Mouse (Mus musculus): Measurements from ENCODE around the gene Rab35. TPM values are rescaled to one million over a fixed set of nuclear protein-coding genes. Genes with fewer than 3 reads are reported as not detected.

Rab35 gene
- 100 to 1,000 TPM in 2 of 4 experiments, 10 to 100 TPM in 2; 97.0 to 104 (median 99.4) TPM for total RNA-seq (2022)

DNA sequence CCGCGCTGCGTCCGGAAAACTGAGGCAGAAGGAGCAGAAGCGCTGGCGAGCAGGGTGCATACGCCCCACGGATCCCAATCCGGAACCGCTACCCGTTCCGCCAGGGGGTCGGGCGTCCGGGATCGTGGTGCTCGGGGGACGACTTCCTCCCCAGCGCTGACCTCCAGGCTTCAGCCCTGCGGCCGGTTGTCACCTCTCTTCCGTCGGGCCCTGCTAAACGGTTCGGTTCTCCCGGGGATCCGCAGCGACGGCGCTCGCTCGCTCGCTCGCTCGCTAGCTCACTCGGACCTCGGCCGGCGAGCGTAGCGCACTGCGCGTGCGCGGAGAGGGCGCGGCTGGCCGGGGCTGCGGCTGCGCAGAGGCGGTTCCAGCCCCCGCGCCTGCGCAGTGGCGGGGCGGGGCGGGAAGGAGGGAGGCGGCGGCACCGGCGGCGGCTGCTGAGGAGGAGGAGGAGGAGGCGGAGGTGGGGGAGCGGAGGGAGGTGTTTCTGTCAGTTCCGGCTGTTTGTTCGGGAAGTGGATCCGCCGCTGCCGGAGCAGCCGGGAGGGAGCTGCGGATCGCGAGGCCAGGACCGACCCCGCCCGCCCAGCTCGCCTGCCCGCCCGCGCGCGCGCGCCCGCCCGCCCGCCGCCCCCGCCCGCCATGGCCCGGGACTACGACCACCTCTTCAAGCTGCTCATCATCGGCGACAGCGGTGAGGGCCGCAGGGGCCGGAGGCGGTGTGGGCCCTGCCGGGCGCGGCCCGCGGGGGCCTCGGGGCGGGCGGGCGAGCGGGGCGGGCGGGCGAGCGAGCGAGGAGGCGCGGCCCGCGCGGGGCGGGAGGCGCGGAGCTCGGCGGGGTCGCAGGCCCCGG lies at the start of gene Rab35:
TSS of gene Rab35 (plus strand) at position 404 of the 853 bp plus-strand sequence.
- peak; percentile 74 to 88 for DNase-seq (ENCODE audit: low spot score in 2 of 2)

DNA sequence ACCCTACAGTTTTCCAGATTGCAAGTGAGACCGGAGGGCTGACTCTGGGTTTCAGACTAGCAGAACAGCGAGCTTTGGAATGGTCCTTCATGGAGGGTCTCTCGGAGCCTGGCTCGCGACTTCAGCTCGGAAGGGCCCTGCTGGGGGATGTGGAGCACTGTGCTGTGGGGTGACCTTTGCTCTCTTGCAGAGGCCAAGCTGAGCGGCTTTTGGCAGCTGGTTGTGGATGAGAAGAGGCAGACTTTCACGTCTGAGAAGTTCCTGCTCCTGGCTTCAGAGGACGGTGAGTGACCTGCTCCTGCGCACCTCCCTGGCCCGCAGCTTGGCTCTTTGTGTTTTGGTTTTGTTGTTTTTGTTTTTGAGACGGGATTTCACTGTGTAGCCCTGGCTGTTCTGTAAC lies 46.1 kb upstream of the Rab35 start:
- DNase-seq (ENCODE audit: low spot score in 2 of 2): no peak

DNA sequence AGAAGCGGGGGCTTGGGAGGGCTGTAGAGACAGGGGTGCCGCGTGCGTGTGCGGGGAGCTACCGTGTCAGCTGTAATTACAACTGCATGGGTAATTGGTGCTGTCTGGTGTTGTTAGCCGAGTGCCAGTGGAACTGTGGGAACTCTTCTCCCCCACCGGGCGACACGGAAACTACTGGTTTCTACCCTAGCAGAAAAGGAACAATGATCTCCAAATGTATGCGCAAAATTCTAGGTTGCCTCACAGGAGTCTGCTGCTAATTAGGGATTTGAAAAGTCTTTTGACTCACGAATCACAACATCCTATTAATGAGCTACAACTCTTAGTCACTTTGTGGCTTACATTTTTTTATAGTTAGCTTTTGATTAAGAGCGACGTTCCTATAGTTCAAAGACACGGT lies 45.5 kb upstream of the Rab35 start:
- DNase-seq (ENCODE audit: low spot score in 2 of 2): no peak

DNA sequence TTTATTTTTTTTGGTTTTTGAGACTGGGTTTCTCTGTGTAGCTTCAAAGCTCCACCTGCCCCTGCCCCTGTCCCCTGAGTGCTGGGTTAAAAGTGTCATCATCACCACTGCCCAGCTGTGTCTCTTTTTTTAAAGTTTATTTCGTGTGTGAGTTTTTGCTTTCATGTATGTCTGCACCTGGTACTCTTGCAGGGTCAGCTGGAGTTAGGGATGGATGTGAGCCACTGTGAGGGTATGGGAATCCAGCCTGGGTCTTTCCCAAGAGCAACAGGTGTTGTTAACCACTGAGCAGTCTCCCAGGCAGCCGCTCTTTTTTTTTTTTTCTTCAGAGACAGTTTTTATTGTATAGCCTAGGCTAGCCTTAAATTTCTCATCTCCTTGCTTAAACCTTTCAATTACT lies 44.9 kb upstream of the Rab35 start:
- DNase-seq (ENCODE audit: low spot score in 2 of 2): no peak

DNA sequence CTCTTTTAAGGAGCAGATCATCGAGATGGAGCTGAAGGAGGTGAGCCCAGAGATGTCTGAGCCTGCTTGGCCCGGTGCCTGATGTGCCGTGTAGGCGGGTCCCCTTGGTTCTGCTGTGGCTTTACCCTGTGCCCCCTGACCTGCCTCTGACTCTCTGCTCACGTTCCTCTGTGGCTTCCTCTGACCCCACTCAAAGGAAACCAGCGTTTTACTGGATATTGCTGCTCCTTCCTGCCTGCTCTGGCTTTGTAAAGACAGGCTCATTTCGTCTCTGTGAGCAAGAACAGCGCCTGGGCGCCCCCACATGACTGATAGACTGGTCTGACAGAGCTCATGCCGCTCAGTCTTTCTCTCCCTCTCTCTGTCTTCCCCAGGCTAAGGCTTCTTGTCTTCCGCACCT lies 40.7 kb upstream of the Rab35 start:
- DNase-seq (ENCODE audit: low spot score in 2 of 2): no peak

DNA sequence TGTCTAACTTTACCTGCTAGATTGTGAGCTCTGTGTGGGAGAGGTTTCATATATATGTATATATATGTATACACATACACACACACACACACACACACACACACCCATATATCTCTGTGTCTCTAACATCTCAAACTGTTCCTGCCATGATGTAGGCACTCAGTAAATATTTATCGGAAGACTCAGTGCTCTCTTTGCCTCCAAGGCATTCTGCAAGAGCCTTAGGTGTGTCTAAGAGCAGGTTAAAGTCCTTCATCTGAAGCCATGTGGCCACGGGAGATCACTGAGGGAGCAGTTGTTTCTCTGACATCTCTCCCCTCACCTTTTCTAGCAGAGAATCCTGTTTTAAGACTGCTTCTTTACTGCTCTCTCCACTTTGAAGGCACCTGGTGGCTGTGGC lies 40.2 kb upstream of the Rab35 start:
- no peak for DNase-seq (ENCODE audit: low spot score in 2 of 2)

DNA sequence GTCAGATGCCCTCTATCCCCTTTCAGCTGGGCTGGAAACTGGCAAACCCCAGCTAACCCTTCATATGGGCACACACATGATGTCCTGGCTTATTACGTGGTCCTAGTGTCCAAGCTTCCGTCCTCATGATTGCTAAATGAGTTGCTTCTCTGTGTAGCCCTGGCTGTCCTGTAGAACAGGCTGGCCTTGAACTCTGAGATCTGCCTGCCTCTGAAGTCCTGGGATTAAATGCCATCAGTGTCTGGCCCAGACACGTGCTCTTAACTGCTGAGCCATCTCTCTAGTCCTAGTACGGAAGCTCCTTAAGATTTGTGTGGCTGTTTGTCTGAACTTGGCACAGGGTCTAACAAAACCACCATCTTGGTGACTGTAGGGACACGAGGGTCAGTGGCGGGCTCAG lies 28.1 kb upstream of the Rab35 start:
- no peak for DNase-seq (ENCODE audit: low spot score in 2 of 2)

DNA sequence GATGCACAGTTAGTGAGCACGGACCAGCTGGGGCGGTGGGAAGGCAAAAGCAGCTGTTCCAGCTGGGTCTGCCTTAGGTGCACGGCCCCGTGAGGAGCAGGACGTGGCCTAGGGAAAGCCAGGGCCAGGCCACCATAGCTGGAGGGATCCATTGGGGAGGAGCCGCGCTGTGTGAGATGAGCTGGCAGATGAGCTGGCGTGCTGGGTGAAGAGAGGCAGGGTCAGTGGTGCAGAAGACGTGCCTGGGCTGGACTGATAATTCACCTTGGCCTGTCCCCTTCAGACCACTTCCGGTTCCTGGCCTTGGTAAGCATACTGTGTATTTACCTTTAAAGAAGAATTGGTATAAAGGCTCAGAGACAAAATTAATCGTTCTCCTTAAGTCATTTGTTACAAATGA lies 20.1 kb upstream of the Rab35 start:
- no peak for DNase-seq (ENCODE audit: low spot score in 2 of 2)

DNA sequence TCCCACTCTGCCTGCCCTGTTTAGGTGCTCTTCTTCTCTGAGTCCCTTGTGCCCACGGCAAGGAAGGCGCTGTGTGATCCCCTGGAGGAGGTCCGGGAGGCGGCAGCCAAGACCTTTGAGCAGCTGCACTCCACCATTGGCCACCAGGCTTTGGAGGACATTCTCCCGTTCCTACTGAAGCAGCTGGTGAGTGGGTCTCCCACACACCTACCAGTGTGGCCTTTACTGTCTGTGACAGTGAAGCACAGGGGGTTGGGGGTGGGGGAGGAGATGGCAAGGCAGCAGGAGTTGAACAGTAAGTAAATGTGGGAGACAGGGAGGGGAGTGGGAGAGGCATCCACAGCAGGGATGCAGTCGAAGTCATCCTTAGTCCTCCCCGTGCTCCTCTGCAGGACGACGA lies 18.4 kb upstream of the Rab35 start:
- DNase-seq (ENCODE audit: low spot score in 2 of 2): peak in 1 of 2 experiments; percentile 60

DNA sequence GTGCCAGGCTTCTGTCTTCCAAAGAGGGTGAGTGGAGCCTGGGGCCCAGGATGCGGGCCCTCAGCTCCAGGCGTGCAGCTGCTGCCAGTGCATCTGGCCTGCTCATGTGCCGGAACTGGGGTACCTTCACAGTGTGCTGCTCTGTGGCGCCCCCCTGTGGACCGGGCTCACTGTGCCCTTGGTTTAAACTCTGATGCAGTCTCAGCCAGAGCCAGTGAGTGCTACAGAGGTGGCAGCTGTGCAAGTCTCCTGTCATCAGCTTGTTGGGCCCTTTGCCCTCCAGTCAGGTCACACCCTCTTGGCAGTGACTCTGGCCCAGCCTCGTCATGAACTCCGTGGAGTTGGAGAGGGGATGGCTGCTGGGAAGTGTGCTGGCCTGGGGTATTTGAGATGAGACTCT lies 16.8 kb upstream of the Rab35 start:
- DNase-seq (ENCODE audit: low spot score in 2 of 2): no peak

DNA sequence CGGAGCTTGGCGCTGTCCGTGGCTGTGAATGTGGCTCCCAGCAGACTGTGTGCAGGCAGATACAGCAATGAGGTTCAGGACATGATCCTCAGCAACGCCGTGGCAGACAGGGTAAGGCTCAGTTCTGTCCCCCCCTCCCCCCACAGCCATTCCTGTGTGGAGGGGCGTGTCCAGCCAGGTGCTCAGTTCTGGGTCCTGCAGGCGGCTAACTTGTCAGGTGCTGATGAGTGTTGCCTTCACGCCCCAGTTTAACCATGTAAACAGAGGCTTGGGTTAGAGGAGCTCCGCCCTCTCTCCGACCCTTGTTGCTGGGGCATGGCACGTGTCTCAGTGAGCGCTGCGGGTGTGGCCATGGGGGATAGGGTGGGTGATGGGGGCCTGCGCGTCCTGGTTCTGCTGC lies 12.0 kb upstream of the Rab35 start:
- no peak for DNase-seq (ENCODE audit: low spot score in 2 of 2)

DNA sequence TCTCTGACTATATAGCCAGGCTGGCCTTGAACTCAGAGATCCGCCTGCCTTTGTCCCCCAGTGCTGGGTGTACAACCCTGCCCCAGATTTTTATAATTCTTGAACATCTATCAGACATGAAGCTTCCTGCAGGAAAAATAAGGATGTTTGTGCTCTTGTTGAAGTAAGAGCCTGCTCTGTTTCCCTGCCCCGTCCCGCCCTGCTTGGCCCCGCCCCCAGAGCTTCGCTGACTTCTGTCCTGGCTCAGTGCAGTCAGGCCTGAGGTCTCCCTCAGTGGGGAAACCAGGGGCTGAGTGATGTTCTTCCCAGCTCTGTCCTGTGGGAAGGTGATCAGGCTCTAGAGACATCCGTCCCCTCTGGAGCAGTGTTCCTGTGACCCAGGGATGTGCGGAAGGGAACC lies 9.0 kb upstream of the Rab35 start:
- DNase-seq (ENCODE audit: low spot score in 2 of 2): no peak

DNA sequence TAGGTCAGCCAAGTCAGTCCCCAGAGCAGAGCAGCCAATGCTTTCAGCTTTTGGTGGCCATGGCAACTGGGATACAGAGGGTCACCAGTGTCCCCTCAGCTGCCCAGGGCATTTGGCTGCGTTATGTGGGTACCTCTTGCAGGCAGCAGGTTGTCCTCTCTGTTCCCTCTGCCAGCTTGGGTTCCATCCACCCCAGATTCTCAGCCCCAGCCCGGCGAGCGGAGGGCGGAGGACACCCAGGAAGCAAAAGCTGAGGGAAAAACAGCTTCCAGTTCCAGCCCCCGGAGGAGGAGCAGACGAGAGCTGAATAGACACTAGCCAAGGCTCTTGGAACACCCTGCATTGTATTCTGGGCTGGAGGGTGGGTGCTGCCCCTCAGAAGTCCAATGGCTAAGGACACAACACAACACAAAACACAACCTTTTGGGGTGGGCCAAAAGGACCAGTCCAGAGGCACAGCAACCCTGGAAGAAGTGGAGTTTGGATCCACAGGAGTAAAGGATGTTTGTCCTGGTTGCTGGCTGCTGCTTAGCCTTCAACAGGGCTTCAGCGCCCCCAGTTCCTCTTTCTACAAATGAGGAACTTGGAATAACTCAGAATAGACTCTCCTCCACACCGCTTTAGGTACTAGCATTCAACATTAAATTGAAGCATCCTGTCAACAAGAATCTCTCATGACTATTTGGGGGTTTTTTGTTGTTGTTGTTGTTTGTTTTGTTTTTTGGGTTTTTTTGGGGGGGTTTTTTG lies 7.8 kb upstream of the Rab35 start:
- DNase-seq (ENCODE audit: low spot score in 2 of 2): no peak

DNA sequence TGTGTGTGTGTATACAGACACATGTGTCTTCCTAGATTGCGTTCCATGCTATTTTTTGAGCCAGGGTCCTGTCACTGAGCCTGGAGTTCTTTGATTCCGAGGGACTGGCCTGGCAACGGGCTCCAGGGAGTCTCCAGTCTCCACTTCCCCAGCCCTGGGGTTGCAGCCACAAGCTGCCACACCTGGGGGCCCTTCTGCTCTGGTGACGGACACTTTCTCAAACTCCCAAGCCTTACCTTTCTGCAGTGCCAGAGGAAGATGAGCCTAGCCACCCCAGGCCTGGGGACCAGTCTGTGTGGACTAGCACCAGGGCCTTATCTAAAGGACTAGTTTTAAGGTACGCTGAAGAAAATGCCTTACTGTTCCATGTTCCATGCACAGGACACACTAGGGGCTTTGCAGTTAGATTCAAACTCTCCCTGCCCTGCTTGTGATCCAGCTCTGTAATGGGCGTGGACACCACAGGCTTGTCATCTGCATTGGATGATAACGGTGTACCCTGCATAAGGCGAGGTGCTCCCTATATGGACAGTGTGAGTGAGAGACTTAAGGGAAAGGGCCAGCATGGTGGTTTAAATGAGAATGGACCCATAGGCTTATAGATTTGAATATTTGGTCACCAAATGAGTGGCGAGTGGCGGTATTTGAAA lies 5.3 kb upstream of the Rab35 start:
- DNase-seq (ENCODE audit: low spot score in 2 of 2): no peak

DNA sequence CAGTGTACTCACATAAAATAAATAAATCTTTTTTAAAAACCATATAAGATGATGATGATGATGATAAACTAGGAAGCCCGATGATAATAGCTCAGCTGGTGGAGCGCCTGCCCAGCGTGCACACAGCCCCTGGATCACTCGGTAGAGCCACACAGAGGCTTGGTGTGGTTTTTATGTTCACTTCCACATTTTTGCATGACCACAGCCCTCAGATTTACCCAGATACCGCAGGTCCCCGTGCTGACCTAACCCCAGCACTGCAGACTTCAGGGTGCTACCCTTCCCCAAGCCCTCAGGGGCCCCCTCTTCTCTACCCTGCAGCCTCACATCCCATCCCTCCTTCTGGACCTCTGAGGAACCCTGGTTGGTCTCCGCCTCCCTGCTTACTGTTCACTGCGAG lies 3.6 kb upstream of the Rab35 start:
- DNase-seq (ENCODE audit: low spot score in 2 of 2): no peak

DNA sequence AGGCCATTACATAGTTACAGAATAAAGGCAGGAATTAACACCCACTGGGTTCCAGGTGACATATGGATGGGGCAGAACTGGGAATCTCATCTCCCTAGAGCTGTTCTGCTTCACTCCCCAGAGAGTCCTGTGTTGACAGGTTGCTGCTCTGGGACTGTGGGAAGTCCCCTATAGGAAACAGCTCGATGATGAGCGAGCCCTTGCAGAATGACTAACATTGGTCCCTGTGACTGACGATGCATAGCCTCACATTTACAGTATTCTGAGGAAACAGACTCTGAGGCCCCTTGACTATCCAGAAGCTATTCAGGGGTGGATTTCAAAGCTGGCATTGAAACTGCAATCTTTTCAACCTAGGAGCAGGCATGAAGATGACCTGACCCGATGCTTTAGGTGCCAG lies 2.0 kb upstream of the Rab35 start:
- no peak for DNase-seq (ENCODE audit: low spot score in 2 of 2)

DNA sequence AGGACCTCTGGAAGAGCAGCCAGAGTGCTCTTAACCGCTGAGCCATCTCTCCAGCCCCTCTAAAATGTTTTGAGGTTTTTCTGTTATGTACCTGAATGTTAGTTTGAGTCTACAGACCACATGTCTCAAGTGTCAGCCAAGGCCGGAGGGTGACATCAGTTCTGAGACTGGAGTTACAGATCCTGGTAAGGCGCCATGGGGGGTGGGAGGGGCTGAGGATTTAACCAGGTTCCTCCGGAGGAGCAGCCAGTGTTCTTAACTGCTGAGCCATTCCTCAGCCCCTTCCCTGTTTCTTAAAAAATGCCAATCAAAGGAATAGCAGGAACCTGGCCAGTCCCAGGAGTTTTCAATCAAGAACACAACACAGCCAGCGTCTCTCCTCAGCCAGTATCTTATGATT lies 1.4 kb upstream of the Rab35 start:
- no peak for DNase-seq (ENCODE audit: low spot score in 2 of 2)

DNA sequence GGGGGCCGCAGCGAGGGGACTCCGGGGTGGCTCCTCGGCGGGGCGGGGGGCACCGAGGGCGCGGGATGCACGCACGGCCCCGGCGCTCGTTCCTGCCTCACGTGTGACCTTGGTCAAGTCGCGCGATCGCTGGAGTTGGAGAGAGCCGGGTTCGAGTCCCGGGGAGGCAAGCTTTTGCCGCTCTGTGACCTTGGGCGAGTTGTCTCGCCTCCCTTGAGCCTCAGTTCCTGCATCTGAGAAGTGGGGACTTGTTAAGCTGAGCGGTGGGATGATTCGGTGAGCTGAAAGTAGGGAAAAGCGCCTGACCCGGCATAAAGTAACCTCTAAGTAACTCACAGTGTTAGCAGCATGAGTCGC lies 628 bp downstream of the Rab35 start:
- no peak for DNase-seq (ENCODE audit: low spot score in 2 of 2)

DNA sequence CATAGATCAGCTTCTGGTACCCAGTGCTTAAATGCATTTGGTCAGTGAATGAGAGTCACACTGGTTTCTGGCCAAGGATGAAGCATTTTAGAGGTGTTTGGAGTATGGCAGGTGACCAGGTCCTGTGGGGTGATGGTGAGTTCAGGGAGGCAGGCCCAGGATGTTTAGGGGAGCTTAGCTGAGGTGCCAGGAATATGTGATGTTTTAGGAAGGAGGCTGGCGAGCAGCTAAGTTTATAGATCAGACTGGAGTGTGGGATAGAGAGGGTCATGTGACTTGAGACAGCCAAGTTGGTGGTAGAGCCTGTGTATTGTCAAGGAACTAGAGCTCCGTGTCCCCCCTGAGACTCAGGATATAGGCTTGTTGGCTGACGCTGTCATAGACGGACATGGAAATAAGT lies 1.4 kb downstream of the Rab35 start:
- DNase-seq (ENCODE audit: low spot score in 2 of 2): no peak

DNA sequence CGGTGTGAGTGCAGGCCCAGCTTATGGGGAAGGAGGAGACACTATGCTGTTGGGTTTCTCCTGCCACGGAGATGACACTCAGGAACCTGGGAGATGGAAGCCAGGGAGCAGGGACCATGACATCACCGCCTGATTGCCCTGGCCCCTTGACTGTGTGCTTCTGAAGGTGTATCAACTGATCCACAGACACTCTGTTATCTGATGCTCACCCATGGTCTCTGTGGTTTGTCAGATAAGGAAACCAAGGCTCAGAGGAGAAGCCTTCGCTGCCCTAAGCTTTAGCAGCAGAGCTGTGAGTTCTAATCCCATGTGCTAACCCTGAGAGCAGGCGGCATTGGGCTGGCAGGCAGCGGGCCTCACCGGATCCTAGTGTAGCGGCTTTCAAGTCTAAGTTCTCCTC lies 2.3 kb downstream of the Rab35 start:
- DNase-seq (ENCODE audit: low spot score in 2 of 2): no peak

DNA sequence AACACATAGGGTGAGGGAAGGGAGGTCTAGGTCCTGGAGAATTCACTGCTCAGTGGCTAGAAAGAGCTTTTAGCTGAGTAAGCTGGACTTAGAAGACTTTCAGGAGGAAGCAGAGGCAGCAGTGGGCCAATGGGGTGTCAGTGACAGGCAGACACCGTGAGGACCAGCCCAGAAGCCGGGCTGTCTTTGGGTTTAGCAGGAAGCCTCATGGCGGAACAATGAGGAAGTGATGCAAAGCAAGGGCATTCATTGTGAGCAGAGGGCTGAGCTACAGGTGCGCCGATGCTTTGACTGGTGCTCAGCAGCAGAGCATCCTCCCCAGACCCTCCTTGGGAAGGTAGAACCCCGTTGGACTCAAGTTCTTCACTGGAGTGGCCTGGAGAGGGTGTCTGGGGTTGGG lies 3.8 kb downstream of the Rab35 start:
- no peak for DNase-seq (ENCODE audit: low spot score in 2 of 2)

DNA sequence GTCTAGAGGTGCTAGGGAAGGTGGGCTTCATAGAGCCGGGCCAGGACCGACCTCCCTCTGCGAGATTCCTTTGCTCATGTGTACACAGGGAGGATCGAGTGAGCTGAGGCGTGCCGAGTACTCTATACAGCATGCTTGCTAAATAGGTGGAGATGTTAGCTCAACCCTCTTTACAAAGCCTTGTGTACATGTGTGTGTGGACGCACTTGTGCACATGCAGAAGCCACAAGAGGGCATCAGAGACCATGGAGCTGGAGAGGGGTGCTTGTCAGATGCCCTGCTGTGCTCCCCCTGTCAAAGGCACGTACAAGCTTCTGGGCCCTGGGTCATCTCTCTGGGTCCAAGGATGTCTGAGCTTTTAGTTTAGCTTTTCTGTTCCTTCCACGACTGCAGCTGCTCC lies 12.5 kb downstream of the Rab35 start:
- DNase-seq (ENCODE audit: low spot score in 2 of 2): no peak

DNA sequence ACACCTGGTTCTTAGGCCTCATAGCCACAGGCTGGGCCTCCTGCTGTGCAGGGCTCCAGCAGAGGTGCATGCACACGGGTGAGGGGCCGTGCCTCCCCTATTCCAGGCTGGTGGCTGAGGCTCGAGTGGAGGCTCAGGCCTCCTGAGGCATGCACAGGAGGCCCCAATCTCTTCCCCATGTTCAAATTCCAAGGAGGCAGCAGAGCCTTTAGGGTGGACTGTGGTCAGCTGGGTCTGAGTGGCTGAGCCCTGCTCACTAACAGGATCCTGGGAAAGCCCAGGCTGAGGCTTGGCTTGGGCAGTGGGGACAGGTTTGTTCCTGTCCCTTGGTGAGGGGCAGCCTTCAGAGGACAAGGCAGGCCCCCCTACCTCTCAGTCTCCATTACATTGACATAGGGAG lies 17.2 kb downstream of the Rab35 start:
- DNase-seq (ENCODE audit: low spot score in 2 of 2): no peak
